Mouse (Mus musculus) heart, embryonic 16.5 days (tissue): Measurements from ENCODE around the gene Pcyt2. TPM values are rescaled to one million over a fixed set of nuclear protein-coding genes. Genes with fewer than 3 reads are reported as not detected.

Experiments used
- ATAC-seq: fragments of 200-750 bp; cut with Nextera tagmentation; replicated peaks from 2 replicates; pipeline ENCODE4 v1.8.0; 2017; ENCODE audit warnings: moderate number of reproducible peaks; ENCODE audit not compliant: insufficient read depth, low FRiP score; ENCODE audit errors: extremely low read depth
- H3K27ac ChIP-seq: fragments of 300-500 bp; sonication (generic); 2 replicates; pipeline ENCODE4 v1.5.1; 2014; ENCODE audit warnings: mild to moderate bottlenecking, low read length, control low read depth, moderate library complexity
- H3K27me3 ChIP-seq: fragments of 300-500 bp; sonication (generic); 2 replicates; pipeline ENCODE4 v1.6.1; 2014; ENCODE audit warnings: low read length, mixed read lengths; ENCODE audit not compliant: control insufficient read depth, insufficient read depth
- H3K36me3 ChIP-seq: fragments of 300-500 bp; sonication (generic); 2 replicates; pipeline ENCODE4 v1.6.1; 2014; ENCODE audit not compliant: control insufficient read depth, insufficient read depth
- H3K4me1 ChIP-seq: fragments of 300-500 bp; sonication (generic); 2 replicates; pipeline ENCODE4 v1.6.1; 2014; ENCODE audit warnings: low read length, mixed read lengths; ENCODE audit not compliant: control insufficient read depth, insufficient read depth
- H3K4me2 ChIP-seq: fragments of 300-500 bp; sonication (generic); 2 replicates; pipeline ENCODE4 v1.6.1; 2014; ENCODE audit warnings: low read depth, mild to moderate bottlenecking, control low read depth, low read length
- H3K4me3 ChIP-seq: fragments of 300-500 bp; sonication (generic); 2 replicates; pipeline ENCODE4 v1.5.1; 2014; ENCODE audit warnings: mild to moderate bottlenecking, control low read depth, low read length
- H3K9ac ChIP-seq: fragments of 300-500 bp; sonication (generic); 2 replicates; pipeline ENCODE4 v1.6.1; 2014; ENCODE audit warnings: low read length, control low read depth
- H3K9me3 ChIP-seq: fragments of 300-500 bp; sonication (generic); replicated peaks from 2 replicates; pipeline ENCODE4 v1.6.1; 2016; ENCODE audit warnings: low read length; ENCODE audit not compliant: control insufficient read depth
- WGBS: fragments of 180-500 bp; shearing (Covaris S2); extraction: QIAGEN DNeasy Blood & Tissue Kit; methylation state at CpG from one replicate; pipeline ENCODE4 v1.1.7; 2014; 5-methylcytosine and 5-hydroxymethylcytosine counted together
- polyA plus RNA-seq: library from polyadenylated mRNA; unstranded; fragments of >200 nt; fragmentation: Nextera tagmentation; extraction: Ambion mirVana; gene quantifications from 2 replicates; pipeline ENCODE4 v1.2.1, GENCODE M21; 2015

Pcyt2 gene
- 109 and 117 TPM in 2 replicates for polyA plus RNA-seq

DNA sequence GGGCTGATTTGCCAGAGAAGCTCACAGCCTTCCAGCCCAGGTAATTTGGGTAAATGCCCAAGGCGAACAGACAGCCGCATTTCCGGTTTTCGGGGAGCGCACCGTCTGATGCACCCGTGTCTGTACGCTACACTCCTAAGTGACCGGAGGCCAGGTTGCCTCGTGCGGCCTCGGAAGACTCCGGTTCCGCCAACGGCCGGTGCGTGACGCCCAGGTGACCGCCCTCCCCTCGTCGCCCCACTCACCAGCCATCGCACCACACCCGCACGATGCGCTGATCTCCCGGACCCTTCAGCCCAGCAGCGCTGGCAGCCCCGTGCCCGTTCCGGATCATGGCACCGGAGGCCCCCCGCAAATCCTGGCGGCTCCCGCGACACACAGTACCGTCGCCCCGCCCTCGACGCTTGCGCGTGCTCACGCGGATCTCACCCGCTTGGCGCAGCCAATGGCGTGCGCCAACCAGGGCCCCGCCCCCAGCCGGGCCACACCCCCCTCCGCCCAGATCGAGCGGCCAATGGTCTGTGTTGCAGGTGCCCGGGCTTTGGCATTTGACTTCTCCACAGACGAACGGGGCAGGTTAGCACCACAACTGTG is at the start of gene Pcyt2:
Gene Pcyt2 (minus strand): TSS at position 418 of the 594 bp plus-strand sequence.
- Histone ChIP-seq H3K27ac (peak within 1 kb of the TSS; percentile 76), H3K27me3 (no peaks in the 10 kb centered on the region), H3K9me3 (no peaks in the 10 kb centered on the region), H3K4me1 (peaks cover 7% of the 10 kb centered on the region), H3K9ac (peak within 1 kb of the TSS; percentile 85), H3K4me3 (peak within 1 kb of the TSS; percentile 84), H3K4me2 (peak within 1 kb of the TSS; percentile 76), H3K36me3 (peaks cover 25% of the 10 kb centered on the region)
- under 1% methylated on average over 56 of the region's 56 CpGs for WGBS
- ATAC-seq = peak; percentile 94

DNA sequence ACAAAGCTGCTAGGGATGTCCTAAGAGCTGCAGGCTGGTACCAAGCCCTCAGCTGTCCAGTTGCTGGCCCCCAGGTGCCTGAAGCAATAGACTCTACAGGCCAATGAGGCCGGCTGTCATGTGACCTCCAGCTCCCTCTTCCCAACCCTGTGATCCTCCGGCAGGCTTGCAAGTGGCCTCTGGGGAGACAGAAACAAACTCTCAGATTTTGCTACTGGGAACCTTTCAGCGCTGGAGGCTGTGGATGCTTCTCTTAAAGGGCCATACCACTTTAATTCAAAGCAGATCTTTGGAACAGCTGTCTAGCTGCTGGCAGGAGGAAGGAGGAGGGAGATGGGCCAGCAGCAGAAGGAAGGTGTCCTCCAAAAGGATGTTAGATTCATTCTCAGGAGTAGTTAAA is 48.9 kb upstream of the Pcyt2 start:
- Histone ChIP-seq H3K4me3 (no peak overlapping the region), H3K27me3 (peaks cover 23% of the 10 kb centered on the region), H3K27ac (no peak overlapping the region), H3K9me3 (no peaks in the 10 kb centered on the region), H3K9ac (no peak overlapping the region), H3K4me1 (no peaks in the 10 kb centered on the region), H3K36me3 (no peaks in the 10 kb centered on the region), H3K4me2 (no peak overlapping the region)
- WGBS = 14% methylated on average over 3 of the region's 3 CpGs
- no peak for ATAC-seq

DNA sequence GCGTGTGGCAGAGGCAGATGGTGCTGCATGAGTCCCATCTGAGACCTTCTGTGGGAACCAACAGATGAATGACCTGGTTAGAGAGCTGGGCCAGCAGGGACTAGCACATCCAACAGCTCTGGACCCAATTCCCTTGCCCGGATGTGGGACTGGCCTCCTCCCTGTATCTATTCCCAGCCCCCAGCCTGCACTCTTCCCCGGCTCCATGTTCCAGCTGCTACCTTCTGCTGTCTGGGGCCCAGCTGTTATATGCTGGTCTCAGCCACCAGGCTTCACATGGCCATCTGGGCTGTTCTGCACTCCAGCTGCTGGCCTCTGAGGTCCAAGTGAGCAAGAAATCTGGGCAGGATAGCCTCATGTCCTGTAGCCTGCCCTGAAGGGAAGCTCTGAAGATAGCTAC is 47.7 kb upstream of the Pcyt2 start:
- Histone ChIP-seq H3K36me3 (no peaks in the 10 kb centered on the region), H3K4me1 (peaks cover 6% of the 10 kb centered on the region), H3K9me3 (no peaks in the 10 kb centered on the region), H3K4me2 (no peak overlapping the region), H3K4me3 (no peak overlapping the region), H3K9ac (no peak overlapping the region), H3K27ac (no peak overlapping the region), H3K27me3 (peaks cover 35% of the 10 kb centered on the region)
- ATAC-seq = no peak
- 70% methylated on average over 3 of the region's 3 CpGs for WGBS

DNA sequence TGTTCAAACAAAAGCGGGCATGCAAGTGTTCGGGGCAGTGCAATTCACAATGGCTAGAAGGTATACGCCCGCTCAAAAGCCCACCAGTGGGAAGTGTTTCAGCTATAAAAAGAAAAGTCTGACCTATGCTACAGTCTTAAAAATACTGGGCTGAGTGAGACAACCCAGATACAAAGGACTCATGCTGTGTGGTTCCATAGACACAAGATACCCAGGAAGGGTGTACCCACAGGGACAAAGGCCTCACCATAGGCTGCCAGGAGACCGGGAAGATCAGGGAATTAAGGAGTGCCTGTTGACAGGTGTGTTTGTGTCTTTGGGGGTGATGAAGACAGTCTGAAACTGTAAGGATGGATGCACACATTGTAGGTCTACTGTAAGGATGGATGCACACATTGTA is 46.0 kb upstream of the Pcyt2 start:
- Histone ChIP-seq H3K4me2 (no peak overlapping the region), H3K27ac (no peak overlapping the region), H3K27me3 (peaks cover 52% of the 10 kb centered on the region), H3K4me3 (no peak overlapping the region), H3K9me3 (no peaks in the 10 kb centered on the region), H3K9ac (no peak overlapping the region), H3K4me1 (peaks cover 16% of the 10 kb centered on the region), H3K36me3 (no peaks in the 10 kb centered on the region)
- 85% methylated on average over 5 of the region's 5 CpGs for WGBS
- no peak for ATAC-seq

DNA sequence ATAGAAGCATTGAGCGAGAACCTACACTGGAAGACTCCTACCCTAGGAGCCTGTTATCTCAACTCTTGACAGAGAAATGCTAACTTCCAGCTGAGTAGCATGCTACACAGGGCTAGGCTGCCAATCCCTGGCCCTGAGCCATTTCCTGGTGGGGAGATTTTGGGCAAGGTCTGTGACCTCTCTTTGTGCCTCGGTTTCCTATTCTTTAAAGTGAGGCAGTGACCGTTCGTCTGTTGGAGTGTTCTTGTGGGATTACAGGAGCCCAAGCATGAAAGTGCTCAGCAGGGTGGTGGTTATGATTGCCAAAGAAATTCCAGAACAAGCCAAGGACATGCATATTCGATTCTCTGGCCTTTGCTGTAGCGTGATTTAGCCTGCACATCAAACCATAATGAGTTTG is 45.0 kb upstream of the Pcyt2 start:
- H3K4me1 ChIP-seq = peaks cover 17% of the 10 kb centered on the region
- no peaks in the 10 kb centered on the region for H3K9me3 ChIP-seq
- H3K4me2 ChIP-seq = no peak overlapping the region
- H3K9ac ChIP-seq = no peak overlapping the region
- no peak overlapping the region for H3K27ac ChIP-seq
- peaks cover 61% of the 10 kb centered on the region for H3K27me3 ChIP-seq
- H3K4me3 ChIP-seq = no peak overlapping the region
- no peaks in the 10 kb centered on the region for H3K36me3 ChIP-seq
- no peak for ATAC-seq
- WGBS = 48% methylated on average over 6 of the region's 6 CpGs

DNA sequence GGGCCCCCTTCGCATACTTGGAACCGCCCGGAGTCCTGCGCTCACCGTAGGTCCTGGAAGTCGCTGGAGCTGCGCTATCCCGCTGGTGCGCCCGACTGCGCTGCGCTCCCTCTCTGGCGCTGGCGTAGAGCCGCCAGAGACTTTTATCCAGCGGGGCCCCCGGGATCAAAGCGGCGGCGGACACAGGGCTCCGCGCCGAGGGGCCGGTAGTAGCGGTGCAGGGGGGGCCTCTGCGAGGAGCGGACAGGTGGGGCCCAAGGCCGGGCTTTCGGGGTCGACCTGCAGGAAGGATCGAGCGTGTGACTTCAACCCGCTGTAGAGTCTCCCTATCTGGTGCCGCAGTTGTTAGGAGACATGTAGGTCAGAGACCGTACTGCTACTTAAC is 43.3 kb upstream of the Pcyt2 start, which contains the start of gene Notum:
Gene Notum (minus strand): TSS at position 100 of the 385 bp plus-strand sequence.
- peak within 1 kb of the TSS; percentile 54 for H3K9ac ChIP-seq
- peaks cover 17% of the 10 kb centered on the region for H3K4me1 ChIP-seq
- no peaks in the 10 kb centered on the region for H3K36me3 ChIP-seq
- no peaks in the 10 kb centered on the region for H3K9me3 ChIP-seq
- ATAC-seq = no peak
- 1% methylated on average over 35 of the region's 35 CpGs for WGBS
- peak within 1 kb of the TSS; percentile 77 for H3K4me2 ChIP-seq
- peaks cover 73% of the 10 kb centered on the region for H3K27me3 ChIP-seq
- H3K4me3 ChIP-seq = peak within 1 kb of the TSS; percentile 51
- no peak within 1 kb of the TSS for H3K27ac ChIP-seq

DNA sequence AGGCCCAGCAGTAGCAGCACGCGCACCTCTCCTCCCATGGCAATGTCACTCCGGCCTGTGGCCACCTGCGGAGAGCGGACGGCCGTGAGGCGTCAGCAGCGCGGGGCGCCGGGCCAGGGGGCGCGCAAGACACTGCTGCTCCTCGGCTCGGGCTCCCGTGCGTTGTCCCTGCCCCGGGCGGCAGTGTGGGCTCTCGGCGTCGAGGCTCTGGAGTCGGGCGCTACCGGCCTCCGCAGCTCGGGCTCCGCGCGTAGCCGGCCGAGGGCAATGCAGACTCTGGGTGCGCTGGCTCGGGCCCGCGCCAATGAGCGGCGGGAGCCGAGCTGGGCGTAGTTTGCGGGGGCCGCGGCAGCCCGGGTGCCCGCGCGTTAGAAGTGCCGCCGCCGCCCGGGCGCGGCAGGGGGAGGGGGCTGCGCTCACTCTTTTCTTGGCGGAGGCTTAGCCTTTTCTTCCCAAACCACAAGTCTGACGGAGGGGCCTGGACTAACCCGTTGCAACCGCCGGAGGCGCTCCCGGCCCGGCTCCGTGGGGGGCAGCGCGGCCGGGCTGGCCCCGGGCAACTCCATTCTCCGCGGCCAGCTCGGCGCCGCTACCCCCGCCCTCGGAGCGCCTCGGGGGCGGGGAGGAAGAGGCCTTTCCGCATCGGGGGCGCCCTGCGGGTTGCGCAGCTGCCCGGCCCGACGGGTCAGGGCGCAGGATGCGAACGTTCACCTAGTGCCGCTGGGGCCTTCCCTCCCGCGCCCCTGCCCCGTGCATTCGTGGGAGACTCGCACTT is 42.8 kb upstream of the Pcyt2 start:
- ATAC-seq = peak; percentile 33
- WGBS = under 1% methylated on average over 90 of the region's 95 CpGs
- Histone ChIP-seq H3K36me3 (no peaks in the 10 kb centered on the region), H3K4me1 (peaks cover 17% of the 10 kb centered on the region), H3K9me3 (no peaks in the 10 kb centered on the region), H3K4me2 (peak overlapping the region; percentile 77), H3K9ac (peak overlapping the region; percentile 54), H3K4me3 (peak overlapping the region; percentile 51), H3K27me3 (peaks cover 73% of the 10 kb centered on the region), H3K27ac (no peak overlapping the region)

DNA sequence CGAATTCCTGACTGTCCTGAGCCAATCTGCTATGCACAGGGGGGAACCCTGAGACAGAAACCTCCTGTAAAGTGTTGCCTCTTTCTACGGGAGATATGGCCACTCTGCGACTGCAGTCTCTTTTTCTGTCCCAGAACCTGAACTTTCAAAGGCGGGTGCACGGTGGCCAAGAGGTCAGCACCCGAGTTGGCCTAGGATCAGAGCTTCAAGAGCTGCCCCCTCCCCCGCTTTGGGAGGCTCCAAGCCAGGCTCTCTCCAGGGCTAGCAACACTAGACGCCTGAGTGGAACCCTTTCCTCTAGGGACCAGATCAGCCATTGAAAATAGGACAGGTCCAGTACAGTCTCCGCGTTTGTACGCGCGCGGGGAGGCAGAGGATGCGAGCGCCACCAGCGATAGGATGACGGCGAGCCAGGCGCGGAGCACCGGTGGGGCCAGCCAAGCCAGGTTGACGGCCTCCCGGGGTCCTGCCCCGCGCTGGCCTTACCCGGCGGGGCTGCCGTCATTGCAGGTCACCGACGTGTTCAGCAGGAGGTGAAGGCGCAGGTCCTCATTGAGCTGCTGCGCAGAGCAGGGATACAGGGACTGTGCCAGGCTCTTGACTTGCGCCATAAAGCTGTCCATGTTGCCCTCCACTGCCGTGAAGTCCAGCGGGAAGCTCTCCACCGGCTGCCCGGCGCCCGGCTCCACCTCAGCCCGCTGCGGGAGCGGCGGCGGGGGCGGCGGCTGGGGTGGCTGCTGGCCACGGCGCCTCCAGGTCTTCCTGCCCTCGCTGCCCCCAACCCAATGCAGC is 42.0 kb upstream of the Pcyt2 start:
- H3K27ac ChIP-seq = no peak overlapping the region
- ATAC-seq = 0 out of 2 replicates have a peak, but pooled peaks have one; percentile 6
- H3K36me3 ChIP-seq = no peaks in the 10 kb centered on the region
- H3K9me3 ChIP-seq = no peaks in the 10 kb centered on the region
- peak overlapping the region; percentile 54 for H3K9ac ChIP-seq
- peaks cover 17% of the 10 kb centered on the region for H3K4me1 ChIP-seq
- peaks cover 73% of the 10 kb centered on the region for H3K27me3 ChIP-seq
- H3K4me2 ChIP-seq = peak overlapping the region; percentile 77
- H3K4me3 ChIP-seq = peak overlapping the region; percentile 51
- WGBS = 3% methylated on average over 50 of the region's 50 CpGs
